Mouse (Mus musculus) adrenal gland, postnatal 36 days (tissue): ENCODE measurements around the gene Acsm4. TPM values are rescaled to one million over a fixed set of nuclear protein-coding genes. Genes with fewer than 3 reads are reported as not detected.
"Not testable (repeated sequence)": the region's sequence is repeated elsewhere in the genome, so short reads cannot be mapped to it uniquely, and the experiment has no call there.

Source experiments
- DNase-seq, 2 experiments: peaks; one replicate each; pipeline ENCODE4 v3.0.0; 2021; ENCODE audit warnings: mixed read lengths in 1 of 2
- long read RNA-seq, 2 experiments: library from polyadenylated mRNA; stranded (forward); transcript quantifications; one replicate each; pipeline ENCODE4 v2.0.0; 2021; ENCODE audit warnings: borderline sequencing depth in 2 of 2
- total RNA-seq, 2 experiments: library from RNA; stranded (reverse); gene quantifications; 2 replicates each; pipeline ENCODE4 v1.2.3; 2021

Acsm4 gene
- total RNA-seq = not detected
- long read RNA-seq, experiment 1 = 0 reads
- long read RNA-seq, experiment 2 = 0 reads

- no peak for DNase-seq
Observed at GRCm38 (mm10) chr7:119689726-119690125, at the start of gene Acsm4. Gene Acsm4 (plus strand): TSS chr7:119690026.

GRCm38 (mm10) chr7:119642307-119642706, 47.5 kb upstream of the Acsm4 start:
- no peak for DNase-seq

- no peak for DNase-seq
Observed at GRCm38 (mm10) chr7:119667893-119668292, 21.9 kb upstream of the Acsm4 start.

GRCm38 (mm10) chr7:119670395-119670794, 19.4 kb upstream of the Acsm4 start:
- DNase-seq = no peak

- DNase-seq = peak; percentile 11 to 62
Observed at GRCm38 (mm10) chr7:119670925-119671324, 18.9 kb upstream of the Acsm4 start.

- peak; percentile 18 to 47 for DNase-seq
Observed at GRCm38 (mm10) chr7:119673465-119673864, 16.4 kb upstream of the Acsm4 start.

GRCm38 (mm10) chr7:119680107-119680506, 9.7 kb upstream of the Acsm4 start:
- no peak for DNase-seq

GRCm38 (mm10) chr7:119682699-119683098, 7.1 kb upstream of the Acsm4 start:
- DNase-seq = no peak

- no peak for DNase-seq
Observed at GRCm38 (mm10) chr7:119692302-119692701, 2.5 kb downstream of the Acsm4 start.

- peak; percentile 8 to 46 for DNase-seq
Observed at GRCm38 (mm10) chr7:119694926-119695325, 5.1 kb downstream of the Acsm4 start.

GRCm38 (mm10) chr7:119714111-119714510, 24.3 kb downstream of the Acsm4 start:
- no peak for DNase-seq

GRCm38 (mm10) chr7:119720253-119720946, 30.6 kb downstream of the Acsm4 start, which contains the start of gene Thumpd1:
Gene Thumpd1 (minus strand): TSS chr7:119720798.
- peak; percentile 95 to 96 for DNase-seq

GRCm38 (mm10) chr7:119720947-119721310, 31.1 kb downstream of the Acsm4 start:
- no peak for DNase-seq

GRCm38 (mm10) chr7:119727621-119728020, 37.8 kb downstream of the Acsm4 start:
- DNase-seq = peak; percentile 31 to 52

GRCm38 (mm10) chr7:119731262-119731661, 41.4 kb downstream of the Acsm4 start:
- DNase-seq = peak; percentile 22 to 33

- DNase-seq = no peak
Observed at GRCm38 (mm10) chr7:119738877-119739276, 49.1 kb downstream of the Acsm4 start.

- not testable (repeated sequence) for DNase-seq
Observed at GRCm38 (mm10) chr7:119739798-119740468, 50.1 kb downstream of the Acsm4 start.

- DNase-seq = peak; percentile 33 to 34
Observed at GRCm38 (mm10) chr7:119744321-119744720, 54.5 kb downstream of the Acsm4 start.

GRCm38 (mm10) chr7:119745869-119746268, 56.0 kb downstream of the Acsm4 start:
- peak in 1 of 2 experiments; percentile 11 for DNase-seq

- no peak for DNase-seq
Observed at GRCm38 (mm10) chr7:119748761-119749160, 58.9 kb downstream of the Acsm4 start.

GRCm38 (mm10) chr7:119749942-119750341, 60.1 kb downstream of the Acsm4 start:
- DNase-seq = peak; percentile 43 to 66

GRCm38 (mm10) chr7:119753696-119754095, 63.9 kb downstream of the Acsm4 start:
- DNase-seq = no peak

- DNase-seq = peak; percentile 46 to 55
Observed at GRCm38 (mm10) chr7:119760527-119760951, 70.7 kb downstream of the Acsm4 start, which contains the start of gene Acsm3. Gene Acsm3 (plus strand): TSS chr7:119760923.
